Mouse (Mus musculus): ENCODE results near the gene Myh11. TPM values are rescaled to one million over a fixed set of nuclear protein-coding genes. Genes with fewer than 3 reads are reported as not detected.

The Myh11 gene
- polyA plus RNA-seq, 1 experiment: not detected

DNA sequence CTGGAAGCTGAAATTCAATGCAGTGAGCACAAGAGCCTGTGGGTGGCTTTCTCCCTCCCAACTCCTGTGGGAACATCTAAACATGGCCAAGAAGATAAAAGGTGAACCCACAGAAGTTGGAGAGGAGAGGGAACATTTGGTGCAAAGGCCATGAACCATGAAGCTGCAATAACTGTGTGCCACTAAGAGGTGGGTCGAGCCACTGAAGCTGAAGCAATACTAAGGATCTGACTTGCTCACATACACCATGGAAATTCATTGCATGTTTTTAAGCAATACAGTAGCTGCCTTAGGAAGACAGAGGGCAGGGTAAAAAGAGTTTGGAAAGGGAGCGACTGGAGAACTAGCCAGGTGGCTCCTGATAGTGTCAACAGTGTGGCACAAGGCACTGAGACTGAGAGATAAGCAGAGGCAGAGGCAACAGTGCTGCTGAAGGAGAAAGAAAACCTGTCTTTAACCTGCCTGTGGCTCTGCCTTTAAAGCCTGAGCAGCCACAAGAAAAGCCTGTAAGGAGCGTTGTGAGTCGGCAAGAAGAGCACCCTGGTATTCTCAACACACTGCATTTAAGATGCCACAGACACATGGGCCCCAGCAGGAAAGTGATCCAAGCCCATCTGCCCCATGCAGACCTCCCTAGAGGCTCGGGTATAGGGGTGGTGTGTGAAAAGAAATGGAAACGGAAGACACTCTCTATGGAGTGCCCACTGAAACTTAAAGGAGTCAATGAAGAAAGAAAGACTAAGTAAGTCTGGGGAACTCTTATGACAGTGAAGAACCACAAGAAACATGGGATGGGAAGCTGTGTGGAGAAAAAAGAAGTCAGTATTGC, 17.3 kb upstream of the Myh11 start:
- peaks cover 8% of the 10 kb centered on the region for H3K4me1 ChIP-seq (ENCODE audit: control insufficient read depth, insufficient read depth, low read length)
- TF ChIP-seq POLR2A (IDR thresholded peaks at IDR 0.05; ENCODE audit: insufficient read depth, low read depth, low read length) (no peak), CTCF (IDR thresholded peaks at IDR 0.05; ENCODE audit: insufficient read depth, low read depth, low read length) (no peak)
- 76% methylated on average over 6 of the region's 6 CpGs for WGBS
- H3K4me3 ChIP-seq (ENCODE audit: insufficient read depth, low read depth, low read length): no peak overlapping the region
- H3K27ac ChIP-seq (ENCODE audit: insufficient read depth, low read depth, low read length): no peak overlapping the region

- no peak overlapping the region for H3K27ac ChIP-seq (ENCODE audit: insufficient read depth, low read depth, low read length)
- TF ChIP-seq POLR2A (IDR thresholded peaks at IDR 0.05; ENCODE audit: insufficient read depth, low read depth, low read length) (no peak), CTCF (IDR thresholded peaks at IDR 0.05; ENCODE audit: insufficient read depth, low read depth, low read length) (no peak)
- 94% methylated on average over 1 of the region's 1 CpGs for WGBS
- H3K4me1 ChIP-seq (ENCODE audit: control insufficient read depth, insufficient read depth, low read length): peaks cover 8% of the 10 kb centered on the region
- H3K4me3 ChIP-seq (ENCODE audit: insufficient read depth, low read depth, low read length): no peak overlapping the region
Measured at GRCm38 (mm10) chr16:14307373-14307772, 16.2 kb upstream of the Myh11 start.

DNA sequence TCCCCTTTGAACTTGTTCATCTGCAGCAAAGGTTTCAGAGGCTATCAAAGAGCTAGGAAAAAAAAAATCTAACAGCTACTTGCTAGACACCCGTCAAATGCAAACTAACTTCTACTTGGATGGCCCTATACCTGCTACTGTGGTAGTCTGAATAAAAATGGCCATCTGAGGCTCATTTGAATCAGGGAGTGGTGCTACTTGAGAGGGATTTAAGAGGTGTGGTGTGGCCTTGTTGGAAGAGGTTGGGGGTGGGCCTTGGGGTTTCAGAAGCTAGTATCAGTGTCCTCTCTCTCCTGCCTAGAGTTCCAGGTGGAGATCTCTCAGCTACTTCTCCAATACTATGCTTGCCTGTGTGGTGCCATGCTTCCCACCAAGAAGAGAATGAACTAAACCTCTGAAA, 15.3 kb upstream of the Myh11 start:
- H3K27ac ChIP-seq (ENCODE audit: insufficient read depth, low read depth, low read length): no peak overlapping the region
- TF ChIP-seq CTCF (IDR thresholded peaks at IDR 0.05; ENCODE audit: insufficient read depth, low read depth, low read length) (no peak), POLR2A (IDR thresholded peaks at IDR 0.05; ENCODE audit: insufficient read depth, low read depth, low read length) (no peak)
- peaks cover 8% of the 10 kb centered on the region for H3K4me1 ChIP-seq (ENCODE audit: control insufficient read depth, insufficient read depth, low read length)
- H3K4me3 ChIP-seq (ENCODE audit: insufficient read depth, low read depth, low read length): no peak overlapping the region
- 94% methylated on average over 1 of the region's 1 CpGs for WGBS

GRCm38 (mm10) chr16:14304791-14305190, 13.6 kb upstream of the Myh11 start:
- no peak overlapping the region for H3K27ac ChIP-seq (ENCODE audit: insufficient read depth, low read depth, low read length)
- peaks cover 3% of the 10 kb centered on the region for H3K4me1 ChIP-seq (ENCODE audit: control insufficient read depth, insufficient read depth, low read length)
- 84% methylated on average over 3 of the region's 3 CpGs for WGBS
- TF ChIP-seq CTCF (IDR thresholded peaks at IDR 0.05; ENCODE audit: insufficient read depth, low read depth, low read length): no peak
- no peak for TF ChIP-seq POLR2A (IDR thresholded peaks at IDR 0.05; ENCODE audit: insufficient read depth, low read depth, low read length)
- H3K4me3 ChIP-seq (ENCODE audit: insufficient read depth, low read depth, low read length): no peak overlapping the region

GRCm38 (mm10) chr16:14303676-14304075, 12.5 kb upstream of the Myh11 start:
- H3K27ac ChIP-seq (ENCODE audit: insufficient read depth, low read depth, low read length): no peak overlapping the region
- WGBS: 30% methylated on average over 7 of the region's 7 CpGs
- H3K4me1 ChIP-seq (ENCODE audit: control insufficient read depth, insufficient read depth, low read length): peaks cover 3% of the 10 kb centered on the region
- TF ChIP-seq POLR2A (IDR thresholded peaks at IDR 0.05; ENCODE audit: insufficient read depth, low read depth, low read length) (no peak), CTCF (IDR thresholded peaks at IDR 0.05; ENCODE audit: insufficient read depth, low read depth, low read length) (no peak)
- H3K4me3 ChIP-seq (ENCODE audit: insufficient read depth, low read depth, low read length): no peak overlapping the region

DNA sequence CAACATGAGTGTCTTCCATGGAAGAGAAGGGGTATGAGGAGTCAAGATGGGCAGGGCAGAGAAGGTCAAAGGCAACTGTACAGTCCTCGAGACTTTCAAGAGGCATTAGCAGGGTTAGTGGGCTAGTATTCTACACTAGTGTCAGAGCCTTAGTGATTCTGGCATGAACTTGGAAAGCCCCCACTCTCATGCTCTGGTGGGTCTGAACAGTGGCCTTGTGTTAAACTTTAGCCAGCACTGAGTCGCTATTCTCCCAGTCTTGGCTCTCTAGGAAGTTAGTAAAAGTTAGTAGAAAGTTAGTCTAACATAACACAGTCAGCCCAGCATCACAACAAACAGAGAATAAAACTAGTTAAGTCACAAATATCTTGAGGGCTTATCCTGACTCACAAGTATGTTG, 12.0 kb upstream of the Myh11 start:
- peaks cover 3% of the 10 kb centered on the region for H3K4me1 ChIP-seq (ENCODE audit: control insufficient read depth, insufficient read depth, low read length)
- 32% methylated on average over 2 of the region's 2 CpGs for WGBS
- no peak overlapping the region for H3K4me3 ChIP-seq (ENCODE audit: insufficient read depth, low read depth, low read length)
- H3K27ac ChIP-seq (ENCODE audit: insufficient read depth, low read depth, low read length): no peak overlapping the region
- TF ChIP-seq POLR2A (IDR thresholded peaks at IDR 0.05; ENCODE audit: insufficient read depth, low read depth, low read length) (no peak), CTCF (IDR thresholded peaks at IDR 0.05; ENCODE audit: insufficient read depth, low read depth, low read length) (no peak)

DNA sequence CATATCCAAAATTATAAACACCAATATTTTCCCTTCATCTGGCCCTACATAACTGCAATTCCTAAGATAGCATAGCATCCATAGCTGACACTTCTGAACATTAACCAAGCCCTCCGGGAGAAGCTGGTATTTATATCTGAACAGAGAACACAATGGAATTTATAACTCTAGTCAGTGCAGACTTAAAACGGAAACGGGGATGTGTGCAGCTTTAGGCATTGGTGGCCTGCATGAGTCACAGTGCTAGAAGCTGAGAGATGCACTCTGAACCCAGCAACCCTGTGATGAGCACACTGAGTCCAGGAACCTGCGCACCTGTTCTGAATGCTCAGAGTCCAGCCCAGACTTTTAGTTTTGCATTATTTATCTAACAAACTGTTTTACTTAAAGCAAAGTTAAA, 7.3 kb upstream of the Myh11 start:
- TF ChIP-seq POLR2A (IDR thresholded peaks at IDR 0.05; ENCODE audit: insufficient read depth, low read depth, low read length): no peak
- no peak for TF ChIP-seq CTCF (IDR thresholded peaks at IDR 0.05; ENCODE audit: insufficient read depth, low read depth, low read length)
- Histone ChIP-seq H3K4me1 (ENCODE audit: control insufficient read depth, insufficient read depth, low read length) (no peaks in the 10 kb centered on the region; the same call in 1 of the 2 replicates), H3K4me3 (ENCODE audit: insufficient read depth, low read depth, low read length) (no peak overlapping the region), H3K27ac (ENCODE audit: insufficient read depth, low read depth, low read length) (no peak overlapping the region)
- 45% methylated on average over 4 of the region's 4 CpGs for WGBS

GRCm38 (mm10) chr16:14297746-14298145, 6.6 kb upstream of the Myh11 start:
- peak overlapping the region; percentile 35; the same call in 1 of the 2 replicates for H3K27ac ChIP-seq (ENCODE audit: insufficient read depth, low read depth, low read length)
- 93% methylated on average over 4 of the region's 4 CpGs for WGBS

DNA sequence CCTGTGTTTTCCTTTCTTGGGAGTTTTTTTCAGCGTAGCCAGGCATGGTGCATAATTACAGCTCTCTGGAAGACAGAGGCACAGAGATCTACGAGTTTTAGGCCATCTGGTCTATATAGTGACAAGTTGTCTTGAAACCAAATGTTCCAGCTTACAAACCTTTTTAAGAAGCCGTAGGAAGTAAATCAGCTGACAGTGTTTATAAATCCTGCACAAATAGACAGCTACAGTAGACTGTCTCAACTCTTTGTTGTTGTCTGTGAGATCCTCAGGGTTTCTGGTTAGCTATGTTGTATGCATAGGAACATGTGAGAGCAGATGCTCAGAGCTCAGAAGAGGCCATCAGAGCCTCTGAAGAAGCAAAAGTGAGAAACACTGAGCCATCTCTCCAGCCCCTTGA, 6.0 kb upstream of the Myh11 start:
- no peak for TF ChIP-seq POLR2A (IDR thresholded peaks at IDR 0.05; ENCODE audit: insufficient read depth, low read depth, low read length)
- TF ChIP-seq CTCF (IDR thresholded peaks at IDR 0.05; ENCODE audit: insufficient read depth, low read depth, low read length): no peak
- H3K4me3 ChIP-seq (ENCODE audit: insufficient read depth, low read depth, low read length): no peak overlapping the region
- WGBS: 37% methylated on average over 3 of the region's 3 CpGs
- H3K4me1 ChIP-seq (ENCODE audit: control insufficient read depth, insufficient read depth, low read length): peaks cover 8% of the 10 kb centered on the region
- 0 out of 2 replicates have a peak overlapping the region, but pooled peaks have one; percentile 9 for H3K27ac ChIP-seq (ENCODE audit: insufficient read depth, low read depth, low read length)

More at GRCm38 (mm10) chr16:14297746-14298145, 6.6 kb upstream of the Myh11 start:
- no peak overlapping the region for H3K4me3 ChIP-seq (ENCODE audit: insufficient read depth, low read depth, low read length)
- TF ChIP-seq CTCF (IDR thresholded peaks at IDR 0.05; ENCODE audit: insufficient read depth, low read depth, low read length): no peak
- no peak for TF ChIP-seq POLR2A (IDR thresholded peaks at IDR 0.05; ENCODE audit: insufficient read depth, low read depth, low read length)
- H3K4me1 ChIP-seq (ENCODE audit: control insufficient read depth, insufficient read depth, low read length): peaks cover 3% of the 10 kb centered on the region; the same call in 1 of the 2 replicates
